Mouse (Mus musculus): ENCODE results near the gene Selenof. TPM values are rescaled to one million over a fixed set of nuclear protein-coding genes. Genes with fewer than 3 reads are reported as not detected.

Selenof gene
- polyA plus RNA-seq, 1 experiment from 2014 or later, result 464 TPM

DNA sequence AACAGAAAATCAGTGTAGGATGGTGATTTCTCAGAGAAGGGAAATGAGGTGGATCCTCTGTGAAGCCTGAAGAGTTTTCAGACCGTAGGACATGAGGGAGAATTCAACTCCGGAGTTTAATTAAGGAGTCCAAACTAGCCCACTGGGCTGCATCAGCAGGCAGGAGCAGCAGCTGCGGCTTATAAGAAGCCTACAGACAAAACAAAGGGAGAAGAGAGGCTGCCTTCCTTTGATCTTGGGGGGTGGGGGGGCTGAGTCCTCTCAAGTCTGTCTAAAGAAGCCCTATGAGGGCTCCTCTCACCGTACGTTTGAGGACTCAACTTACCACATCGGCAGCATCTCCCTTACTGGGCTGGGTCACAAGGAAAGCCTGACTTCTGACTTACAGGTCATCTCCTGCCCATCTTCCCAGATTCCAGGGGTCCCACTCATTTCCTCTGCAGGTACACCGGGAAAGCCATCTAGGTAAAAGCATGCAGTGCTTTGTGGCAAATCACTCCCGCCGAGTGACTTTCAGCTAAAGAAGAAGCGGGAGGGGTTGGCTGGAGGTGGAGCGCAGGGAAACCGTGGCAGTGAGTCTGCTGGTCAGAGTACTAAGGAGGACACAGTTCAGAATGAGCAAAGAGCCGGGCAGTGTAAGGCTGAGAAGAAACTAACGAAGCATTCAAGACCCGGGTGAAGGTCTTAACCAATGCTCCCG is 13.3 kb upstream of the Selenof start:
- peaks cover 22% of the 10 kb centered on the region for H3K4me1 ChIP-seq (replicated peaks; ENCODE audit: control insufficient read depth, insufficient read depth, low read length)
- H3K27me3 ChIP-seq (ENCODE audit: control insufficient read depth, insufficient read depth, low read length), result no peaks in the 10 kb centered on the region
- 4% methylated on average over 16 of the region's 16 CpGs for WGBS
- no peaks in the 10 kb centered on the region for H3K36me3 ChIP-seq (replicated peaks; ENCODE audit: control insufficient read depth, insufficient read depth)
- DNase-seq (ENCODE audit: low spot score) (no peak), ATAC-seq (ENCODE audit: low FRiP score) (no peak)
- H3K4me3 ChIP-seq (replicated peaks; ENCODE audit: low read length), result no peak overlapping the region
- H3K9ac ChIP-seq, result peak overlapping the region; percentile 35
- H3K27ac ChIP-seq, result no peak overlapping the region
- H3K9me3 ChIP-seq (ENCODE audit: control insufficient read depth, low read length), result no peaks in the 10 kb centered on the region
- H3K4me2 ChIP-seq (replicated peaks), result peak overlapping the region; percentile 46

DNA sequence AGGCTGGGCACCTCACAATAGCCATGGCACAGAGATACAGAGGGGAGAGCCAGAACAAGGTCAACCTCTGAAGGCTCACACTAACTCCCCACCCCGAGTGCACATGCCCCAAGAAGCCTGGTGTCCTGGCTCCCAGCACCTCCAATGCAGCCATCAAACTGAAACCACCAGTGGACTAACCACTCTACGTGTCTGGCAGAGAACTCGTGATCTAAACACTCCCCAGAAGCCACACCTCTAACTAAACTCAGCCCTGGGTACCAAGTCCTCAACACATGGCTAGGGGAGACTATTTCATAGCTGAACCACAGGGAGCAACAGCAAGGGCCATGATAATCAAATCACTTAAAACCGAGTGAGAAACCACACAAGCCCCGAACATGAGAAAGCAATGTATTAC is 11.8 kb upstream of the Selenof start:
- WGBS, result 52% methylated on average over 5 of the region's 5 CpGs
- Histone ChIP-seq H3K27ac (no peak overlapping the region), H3K4me2 (replicated peaks) (no peak overlapping the region), H3K9ac (no peak overlapping the region), H3K36me3 (replicated peaks; ENCODE audit: control insufficient read depth, insufficient read depth) (no peaks in the 10 kb centered on the region), H3K9me3 (ENCODE audit: control insufficient read depth, low read length) (no peaks in the 10 kb centered on the region), H3K4me3 (replicated peaks; ENCODE audit: low read length) (no peak overlapping the region), H3K4me1 (replicated peaks; ENCODE audit: control insufficient read depth, insufficient read depth, low read length) (peaks cover 22% of the 10 kb centered on the region), H3K27me3 (ENCODE audit: control insufficient read depth, insufficient read depth, low read length) (no peaks in the 10 kb centered on the region)
- ATAC-seq (ENCODE audit: low FRiP score), result no peak
- DNase-seq (ENCODE audit: low spot score), result no peak

DNA sequence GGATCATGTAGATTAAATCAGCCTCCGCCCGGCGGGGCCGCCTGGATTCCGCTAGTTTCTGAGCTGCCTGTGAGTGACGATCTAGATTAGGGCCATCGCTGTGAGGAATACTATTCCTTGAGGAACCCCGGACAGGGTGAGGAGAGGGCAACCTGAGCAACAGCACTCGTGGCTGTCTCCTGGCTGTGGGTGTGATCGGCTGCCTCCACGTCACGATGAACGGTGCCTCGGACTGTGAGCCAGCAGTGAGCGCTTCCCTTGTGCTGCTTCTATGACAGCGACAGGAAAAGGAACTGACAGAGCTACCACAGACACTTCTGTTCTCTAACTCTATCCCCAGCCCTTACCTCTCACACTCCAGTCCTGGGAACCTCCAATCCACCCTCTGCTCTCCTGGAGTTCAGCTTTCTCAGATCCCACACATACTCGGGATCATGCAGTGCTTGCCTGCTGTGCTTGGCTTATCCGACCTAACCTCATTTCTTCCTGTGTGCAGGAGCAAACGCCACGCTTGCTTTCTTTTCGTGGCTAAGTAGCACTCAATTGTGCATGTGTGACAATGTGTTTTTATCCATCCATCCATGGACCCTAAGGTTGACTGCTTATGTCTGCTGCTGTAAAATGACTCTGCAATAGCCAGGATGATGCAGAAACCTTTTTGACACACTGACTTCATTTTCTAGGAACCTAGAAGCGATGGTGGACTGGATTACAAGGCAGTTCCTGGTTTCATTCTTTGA is 8.4 kb upstream of the Selenof start:
- H3K27ac ChIP-seq, result no peak overlapping the region
- no peak overlapping the region for H3K4me3 ChIP-seq (replicated peaks; ENCODE audit: low read length)
- H3K9me3 ChIP-seq (ENCODE audit: control insufficient read depth, low read length), result no peaks in the 10 kb centered on the region
- DNase-seq (ENCODE audit: low spot score) (no peak), ATAC-seq (ENCODE audit: low FRiP score) (no peak)
- no peak overlapping the region for H3K9ac ChIP-seq
- no peaks in the 10 kb centered on the region for H3K36me3 ChIP-seq (replicated peaks; ENCODE audit: control insufficient read depth, insufficient read depth)
- H3K27me3 ChIP-seq (ENCODE audit: control insufficient read depth, insufficient read depth, low read length), result no peaks in the 10 kb centered on the region
- H3K4me1 ChIP-seq (replicated peaks; ENCODE audit: control insufficient read depth, insufficient read depth, low read length), result peaks cover 9% of the 10 kb centered on the region
- 73% methylated on average over 22 of the region's 22 CpGs for WGBS
- H3K4me2 ChIP-seq (replicated peaks), result no peak overlapping the region

DNA sequence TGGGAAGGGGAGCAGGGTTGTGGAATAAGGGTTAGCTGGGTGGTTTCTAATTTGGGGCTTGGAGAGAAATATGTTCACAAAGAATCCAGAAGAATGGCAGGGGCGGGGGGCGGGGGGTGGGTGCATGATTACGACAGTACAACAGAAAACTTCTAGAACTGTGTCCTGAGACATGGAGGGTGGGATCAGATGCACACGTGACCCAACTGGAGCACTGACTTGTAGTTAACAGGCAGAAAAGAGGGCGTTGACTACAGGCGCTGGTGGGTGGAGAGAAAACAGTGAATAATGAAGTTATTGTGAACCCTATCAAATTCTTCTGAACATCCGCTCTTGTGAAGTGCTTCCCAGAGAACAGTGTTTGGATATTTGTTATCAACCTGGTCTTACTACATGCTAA is 6.2 kb upstream of the Selenof start:
- peaks cover 9% of the 10 kb centered on the region for H3K4me1 ChIP-seq (replicated peaks; ENCODE audit: control insufficient read depth, insufficient read depth, low read length)
- H3K27ac ChIP-seq, result no peak overlapping the region
- ATAC-seq (ENCODE audit: low FRiP score) (no peak), DNase-seq (ENCODE audit: low spot score) (no peak)
- H3K9me3 ChIP-seq (ENCODE audit: control insufficient read depth, low read length), result no peaks in the 10 kb centered on the region
- no peak overlapping the region for H3K4me3 ChIP-seq (replicated peaks; ENCODE audit: low read length)
- no peaks in the 10 kb centered on the region for H3K27me3 ChIP-seq (ENCODE audit: control insufficient read depth, insufficient read depth, low read length)
- H3K36me3 ChIP-seq (replicated peaks; ENCODE audit: control insufficient read depth, insufficient read depth), result no peaks in the 10 kb centered on the region
- WGBS, result 88% methylated on average over 7 of the region's 7 CpGs
- H3K4me2 ChIP-seq (replicated peaks), result no peak overlapping the region
- H3K9ac ChIP-seq, result no peak overlapping the region

DNA sequence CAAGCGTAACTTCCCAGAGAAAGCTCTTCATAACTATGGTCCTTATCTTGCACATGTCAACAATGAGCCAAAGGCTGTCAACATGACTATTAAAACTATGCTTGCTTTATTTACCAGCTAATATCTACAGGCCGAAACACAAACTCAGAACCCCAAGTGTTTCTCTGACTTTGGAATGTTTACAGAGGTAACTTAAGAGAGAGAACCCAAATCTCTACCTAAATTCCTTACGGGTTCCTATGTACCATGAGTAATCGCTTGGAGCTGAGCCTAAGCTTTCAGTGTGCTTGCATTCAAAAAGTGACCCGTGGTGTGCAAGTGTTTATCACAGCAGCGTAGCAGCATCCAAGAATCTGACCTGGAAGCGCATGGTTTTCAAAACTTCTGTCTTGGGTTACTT is 4.9 kb upstream of the Selenof start:
- H3K4me1 ChIP-seq (replicated peaks; ENCODE audit: control insufficient read depth, insufficient read depth, low read length), result peaks cover 9% of the 10 kb centered on the region
- H3K27me3 ChIP-seq (ENCODE audit: control insufficient read depth, insufficient read depth, low read length), result no peaks in the 10 kb centered on the region
- H3K9me3 ChIP-seq (ENCODE audit: control insufficient read depth, low read length), result no peaks in the 10 kb centered on the region
- no peak overlapping the region for H3K4me2 ChIP-seq (replicated peaks)
- DNase-seq (ENCODE audit: low spot score) (no peak), ATAC-seq (ENCODE audit: low FRiP score) (no peak)
- H3K36me3 ChIP-seq (replicated peaks; ENCODE audit: control insufficient read depth, insufficient read depth), result no peaks in the 10 kb centered on the region
- no peak overlapping the region for H3K27ac ChIP-seq
- H3K4me3 ChIP-seq (replicated peaks; ENCODE audit: low read length), result no peak overlapping the region
- no peak overlapping the region for H3K9ac ChIP-seq
- 93% methylated on average over 7 of the region's 7 CpGs for WGBS

DNA sequence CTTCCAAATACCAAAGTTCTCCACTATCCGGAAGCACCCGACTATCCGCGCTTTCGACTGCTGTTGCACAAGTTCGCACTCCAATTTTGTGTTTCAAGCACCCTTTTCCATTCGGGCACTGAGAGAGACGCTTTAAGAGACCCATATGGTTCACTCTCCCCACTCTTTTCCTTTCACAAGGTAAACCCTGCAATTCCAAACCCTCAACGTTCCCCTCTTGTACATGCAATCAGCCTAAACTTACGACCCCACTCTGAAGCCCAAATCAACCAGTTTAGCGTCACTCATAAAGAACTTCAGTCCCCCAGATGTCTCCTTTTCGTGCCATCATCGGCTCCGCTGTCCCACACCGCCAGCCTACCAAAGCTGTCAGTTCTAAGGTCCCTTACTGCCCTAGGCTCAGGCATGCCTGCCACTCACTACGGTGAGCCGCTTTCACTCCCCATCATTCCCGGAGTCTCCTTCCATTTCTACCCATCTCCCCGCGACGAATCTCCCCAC is 1.2 kb upstream of the Selenof start:
- WGBS, result under 1% methylated on average over 21 of the region's 21 CpGs
- Histone ChIP-seq H3K27me3 (ENCODE audit: control insufficient read depth, insufficient read depth, low read length) (no peaks in the 10 kb centered on the region), H3K27ac (peak overlapping the region; percentile 96), H3K4me1 (replicated peaks; ENCODE audit: control insufficient read depth, insufficient read depth, low read length) (peaks cover 21% of the 10 kb centered on the region), H3K36me3 (replicated peaks; ENCODE audit: control insufficient read depth, insufficient read depth) (no peaks in the 10 kb centered on the region), H3K9me3 (ENCODE audit: control insufficient read depth, low read length) (no peaks in the 10 kb centered on the region), H3K9ac (peak overlapping the region; percentile 72), H3K4me3 (replicated peaks; ENCODE audit: low read length) (peak overlapping the region; percentile 89), H3K4me2 (replicated peaks) (peak overlapping the region; percentile 71)
- ATAC-seq (ENCODE audit: low FRiP score), result no peak
- no peak for DNase-seq (ENCODE audit: low spot score)

DNA sequence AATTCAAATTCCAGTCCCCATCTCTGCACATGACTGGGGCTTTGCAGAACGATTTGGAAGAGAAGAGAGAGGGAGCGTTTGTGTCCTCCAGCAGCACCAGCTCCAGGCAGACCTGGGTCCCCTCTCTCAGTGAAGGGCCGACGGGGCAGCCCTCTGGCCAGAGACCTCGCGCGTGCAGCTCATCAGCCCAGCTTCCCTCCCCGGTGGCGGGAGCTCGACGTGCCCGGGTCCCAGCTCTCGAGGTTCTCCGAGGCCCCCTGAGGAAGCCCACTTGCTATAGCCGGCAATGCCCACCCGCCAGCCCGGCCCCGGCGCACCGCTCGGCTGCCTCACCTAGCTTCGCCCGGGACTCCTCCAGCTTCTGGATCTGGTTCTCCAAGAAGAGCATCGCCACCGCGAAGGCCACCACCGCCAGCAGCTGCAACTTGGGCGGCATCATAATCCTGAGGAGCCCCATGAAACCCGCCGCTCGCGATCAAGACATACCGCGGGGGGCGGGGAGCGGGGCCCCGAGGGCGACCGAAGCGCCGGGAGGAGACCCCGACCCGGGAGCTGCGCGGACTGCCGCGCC is 618 bp upstream of the Selenof start:
- 0% methylated on average over 43 of the region's 47 CpGs for WGBS
- Histone ChIP-seq H3K27me3 (ENCODE audit: control insufficient read depth, insufficient read depth, low read length) (no peaks in the 10 kb centered on the region), H3K4me1 (replicated peaks; ENCODE audit: control insufficient read depth, insufficient read depth, low read length) (peaks cover 21% of the 10 kb centered on the region), H3K9ac (peak overlapping the region; percentile 72), H3K4me3 (replicated peaks; ENCODE audit: low read length) (peak overlapping the region; percentile 89), H3K9me3 (ENCODE audit: control insufficient read depth, low read length) (no peaks in the 10 kb centered on the region), H3K4me2 (replicated peaks) (peak overlapping the region; percentile 71), H3K36me3 (replicated peaks; ENCODE audit: control insufficient read depth, insufficient read depth) (no peaks in the 10 kb centered on the region; the same call in 1 of the 2 replicates), H3K27ac (peak overlapping the region; percentile 96)
- DNase-seq (ENCODE audit: low spot score) (peak; percentile 38), ATAC-seq (ENCODE audit: low FRiP score) (peak; percentile 17)

DNA sequence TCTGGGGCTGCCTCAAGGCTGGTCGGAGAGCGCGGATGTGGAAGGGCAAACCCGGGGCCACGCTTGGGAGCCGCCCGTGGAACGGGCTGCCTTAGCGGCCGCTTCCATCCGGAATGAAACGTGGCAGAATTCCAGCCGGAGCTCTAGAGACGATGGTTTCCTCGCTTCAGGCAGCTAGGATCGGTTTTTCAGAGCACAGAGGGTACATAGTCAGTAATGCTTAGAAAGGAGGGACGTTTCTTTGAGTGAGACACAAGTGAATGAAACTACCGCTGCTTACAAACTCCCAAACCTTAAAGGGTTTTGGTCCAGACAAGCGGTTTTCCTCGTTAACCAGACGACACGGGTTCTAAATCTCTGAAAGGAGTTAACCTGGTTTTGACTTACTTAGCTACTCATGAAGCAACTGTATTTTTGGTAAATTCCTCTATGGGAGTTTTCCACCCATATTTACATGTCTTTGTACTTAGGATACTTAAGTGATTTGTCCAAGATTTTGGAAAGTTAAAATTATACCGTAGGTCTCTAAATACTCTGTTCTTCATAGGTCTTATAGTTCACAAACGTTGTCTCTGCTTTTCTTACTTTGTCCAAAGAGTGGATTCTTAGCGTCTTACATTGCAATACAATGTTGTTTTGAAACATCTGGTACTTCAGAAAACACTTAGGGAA is 848 bp downstream of the Selenof start:
- H3K36me3 ChIP-seq (replicated peaks; ENCODE audit: control insufficient read depth, insufficient read depth), result no peaks in the 10 kb centered on the region; the same call in 1 of the 2 replicates
- H3K9me3 ChIP-seq (ENCODE audit: control insufficient read depth, low read length), result no peaks in the 10 kb centered on the region
- H3K4me3 ChIP-seq (replicated peaks; ENCODE audit: low read length), result peak overlapping the region; percentile 90
- no peaks in the 10 kb centered on the region for H3K27me3 ChIP-seq (ENCODE audit: control insufficient read depth, insufficient read depth, low read length)
- H3K4me2 ChIP-seq (replicated peaks), result peak overlapping the region; percentile 61
- peak; percentile 73 for DNase-seq (ENCODE audit: low spot score)
- H3K27ac ChIP-seq, result peak overlapping the region; percentile 99
- WGBS, result under 1% methylated on average over 25 of the region's 25 CpGs
- H3K4me1 ChIP-seq (replicated peaks; ENCODE audit: control insufficient read depth, insufficient read depth, low read length), result peaks cover 21% of the 10 kb centered on the region
- no peak for ATAC-seq (ENCODE audit: low FRiP score)
- peak overlapping the region; percentile 94 for H3K9ac ChIP-seq

DNA sequence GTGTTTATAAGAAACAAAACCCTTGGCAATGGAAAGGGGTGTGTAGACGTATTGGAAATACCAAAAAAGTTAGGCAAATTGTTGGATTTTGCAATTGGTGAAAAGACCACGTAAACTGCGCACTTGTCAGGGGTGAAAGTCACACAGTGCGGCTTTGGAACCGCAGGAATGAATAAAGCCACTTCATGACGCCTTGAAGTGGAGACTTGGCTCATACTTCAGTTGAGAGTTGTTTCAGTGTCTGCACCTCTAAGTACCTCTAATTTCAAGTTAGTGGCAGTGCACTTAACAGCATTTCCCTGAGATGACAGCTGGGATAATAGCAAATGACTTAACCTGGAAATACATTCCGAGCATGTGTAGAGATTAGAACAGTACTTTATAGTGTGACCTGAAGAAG is 4.2 kb downstream of the Selenof start:
- DNase-seq (ENCODE audit: low spot score) (no peak), ATAC-seq (ENCODE audit: low FRiP score) (no peak)
- no peak overlapping the region for H3K9ac ChIP-seq
- WGBS, result 94% methylated on average over 7 of the region's 7 CpGs
- peaks cover 11% of the 10 kb centered on the region for H3K4me1 ChIP-seq (replicated peaks; ENCODE audit: control insufficient read depth, insufficient read depth, low read length)
- H3K27ac ChIP-seq, result no peak overlapping the region
- H3K27me3 ChIP-seq (ENCODE audit: control insufficient read depth, insufficient read depth, low read length), result no peaks in the 10 kb centered on the region
- H3K36me3 ChIP-seq (replicated peaks; ENCODE audit: control insufficient read depth, insufficient read depth), result peaks cover 18% of the 10 kb centered on the region
- H3K4me2 ChIP-seq (replicated peaks), result no peak overlapping the region
- no peak overlapping the region for H3K4me3 ChIP-seq (replicated peaks; ENCODE audit: low read length)
- H3K9me3 ChIP-seq (ENCODE audit: control insufficient read depth, low read length), result no peaks in the 10 kb centered on the region

All from hindbrain, embryonic 14.5 days (tissue).